Mouse (Mus musculus) limb, embryonic 14.5 days (tissue): ENCODE results near the gene Igfbp5. TPM values are rescaled to one million over a fixed set of nuclear protein-coding genes. Genes with fewer than 3 reads are reported as not detected.
A peak's percentile ranks its signal among the peaks of the same experiment; 100 is the strongest.

ENCODE experiments used
- ATAC-seq: fragments of 200-750 bp; cut with Nextera tagmentation; 2 replicates; pipeline ENCODE4 v1.8.0; 2017; ENCODE audit warnings: low read depth, moderate number of reproducible peaks, moderate TSS enrichment; ENCODE audit not compliant: low FRiP score
- DNase-seq: peaks from one replicate; pipeline ENCODE4 v3.0.0-alpha.2; 2015; ENCODE audit warnings: low spot score
- H3K27ac ChIP-seq: fragments of 300-500 bp; sonication (generic); replicated peaks from 2 replicates; pipeline ENCODE4 v1.5.1; 2014; ENCODE audit warnings: low read depth, mild to moderate bottlenecking, low read length, moderate library complexity, mixed read lengths
- H3K27me3 ChIP-seq: fragments of 300-500 bp; sonication (generic); 2 replicates; pipeline ENCODE4 v1.6.1; 2014; ENCODE audit warnings: low read length, mixed read lengths; ENCODE audit not compliant: control insufficient read depth, insufficient read depth
- H3K36me3 ChIP-seq: fragments of 300-500 bp; sonication (generic); 2 replicates; pipeline ENCODE4 v1.6.1; 2014; ENCODE audit warnings: mild to moderate bottlenecking, low read length, moderate library complexity, mixed read lengths; ENCODE audit not compliant: control insufficient read depth, insufficient read depth
- H3K4me1 ChIP-seq: fragments of 300-500 bp; sonication (generic); 2 replicates; pipeline ENCODE4 v1.6.1; 2014; ENCODE audit warnings: antibody characterized with exemption, low read length, mixed read lengths; ENCODE audit not compliant: control insufficient read depth, insufficient read depth
- H3K4me2 ChIP-seq: fragments of 300-500 bp; sonication (generic); replicated peaks from 2 replicates; pipeline ENCODE4 v1.6.1; 2014; ENCODE audit warnings: low read depth, mild to moderate bottlenecking, low read length, moderate library complexity; ENCODE audit not compliant: severe bottlenecking
- H3K4me3 ChIP-seq: fragments of 300-500 bp; sonication (generic); replicated peaks from 2 replicates; pipeline ENCODE4 v1.5.1; 2014; ENCODE audit warnings: low read length
- H3K9ac ChIP-seq: fragments of 300-500 bp; sonication (generic); 2 replicates; pipeline ENCODE4 v1.6.1; 2014; ENCODE audit warnings: mild to moderate bottlenecking, low read depth, low read length, moderate library complexity; ENCODE audit not compliant: severe bottlenecking
- H3K9me3 ChIP-seq: fragments of 300-500 bp; sonication (generic); 2 replicates; pipeline ENCODE4 v1.6.1; 2016; ENCODE audit warnings: low read length; ENCODE audit not compliant: control insufficient read depth
- POLR2A ChIP-seq: fragments of 200-500 bp; IDR thresholded peaks from 2 replicates; pipeline ENCODE4 v1.8.0; 2012; ENCODE audit warnings: inconsistent platforms, mild to moderate bottlenecking, moderate library complexity, borderline replicate concordance; ENCODE audit not compliant: insufficient read depth, insufficient read length; ENCODE audit errors: extremely low read depth
- WGBS: fragments of 180-500 bp; shearing (Covaris S2); extraction: QIAGEN DNeasy Blood & Tissue Kit; methylation state at CpG from one replicate; pipeline ENCODE4 v1.1.7; 2014; 5-methylcytosine and 5-hydroxymethylcytosine counted together
- polyA plus RNA-seq, 2 experiments: library from polyadenylated mRNA; depleted of rRNA in 1 of 2; stranded (reverse) in 1 of 2; unstranded in 1 of 2; fragments of >200 nt; fragmentation: Nextera tagmentation in 1 of 2; extraction: Ambion mirVana in 1 of 2; gene quantifications; 2 replicates each; pipeline versions ENCODE4 v1.2.1 to v1.2.3; 2012 to 2014

Gene Igfbp5
- polyA plus RNA-seq, 2 experiments, result 114 to 333 TPM

DNA sequence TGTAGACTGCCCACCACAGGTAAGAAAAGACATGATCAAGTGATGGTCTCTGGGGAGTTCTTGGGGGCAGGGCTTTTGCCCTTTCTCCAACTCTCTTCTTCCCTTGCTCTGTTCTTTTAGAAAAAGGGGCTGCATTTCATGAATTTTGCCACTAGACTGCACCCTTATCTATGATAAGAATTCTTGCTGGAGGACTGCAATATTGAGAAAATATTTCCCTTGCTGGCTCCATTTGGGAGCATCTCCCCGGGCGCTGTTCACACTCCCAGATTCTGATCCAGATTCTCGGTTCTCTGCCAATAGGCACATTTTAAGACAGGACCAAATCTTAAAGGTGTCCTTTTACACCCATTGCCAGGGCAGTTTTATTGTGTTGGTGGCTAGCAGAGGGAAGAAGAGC is 1.4 kb upstream of the Igfbp5 start:
- Histone ChIP-seq H3K9ac (no peak overlapping the region), H3K9me3 (no peaks in the 10 kb centered on the region), H3K4me2 (no peak overlapping the region), H3K27me3 (no peaks in the 10 kb centered on the region), H3K4me1 (peaks cover 22% of the 10 kb centered on the region; the same call in 1 of the 2 replicates), H3K4me3 (no peak overlapping the region), H3K36me3 (no peaks in the 10 kb centered on the region), H3K27ac (no peak overlapping the region)
- no peak for DNase-seq
- 30% methylated on average over 3 of the region's 3 CpGs for WGBS
- TF ChIP-seq POLR2A, result no peak
- ATAC-seq, result no peak

DNA sequence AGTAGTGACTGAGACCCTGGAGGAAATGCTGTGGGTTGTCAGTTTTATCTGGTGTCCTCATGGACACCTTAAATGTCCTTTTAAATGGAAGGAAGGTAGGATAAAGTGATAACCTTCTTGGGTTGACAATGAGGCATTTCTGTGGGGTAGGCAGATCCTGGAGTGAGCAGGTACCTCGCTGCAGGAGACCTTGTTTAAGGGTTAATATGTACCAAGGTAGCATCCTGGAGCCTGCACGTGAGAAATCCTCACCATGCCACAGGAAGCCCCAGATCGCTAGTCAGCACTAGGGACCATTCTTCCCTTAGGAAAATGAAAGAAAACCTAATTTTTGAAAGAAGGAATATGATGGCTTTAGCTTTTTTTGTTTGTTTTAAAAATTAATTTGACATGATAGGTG is 1.0 kb upstream of the Igfbp5 start:
- 4% methylated on average over 3 of the region's 3 CpGs for WGBS
- H3K4me1 ChIP-seq, result peaks cover 25% of the 10 kb centered on the region
- no peaks in the 10 kb centered on the region for H3K36me3 ChIP-seq
- no peak for TF ChIP-seq POLR2A
- H3K4me3 ChIP-seq, result no peak overlapping the region
- DNase-seq (no peak), ATAC-seq (no peak)
- H3K27ac ChIP-seq, result no peak overlapping the region
- no peak overlapping the region for H3K9ac ChIP-seq
- no peaks in the 10 kb centered on the region for H3K9me3 ChIP-seq
- H3K4me2 ChIP-seq, result peak overlapping the region; percentile 75
- H3K27me3 ChIP-seq, result no peaks in the 10 kb centered on the region

DNA sequence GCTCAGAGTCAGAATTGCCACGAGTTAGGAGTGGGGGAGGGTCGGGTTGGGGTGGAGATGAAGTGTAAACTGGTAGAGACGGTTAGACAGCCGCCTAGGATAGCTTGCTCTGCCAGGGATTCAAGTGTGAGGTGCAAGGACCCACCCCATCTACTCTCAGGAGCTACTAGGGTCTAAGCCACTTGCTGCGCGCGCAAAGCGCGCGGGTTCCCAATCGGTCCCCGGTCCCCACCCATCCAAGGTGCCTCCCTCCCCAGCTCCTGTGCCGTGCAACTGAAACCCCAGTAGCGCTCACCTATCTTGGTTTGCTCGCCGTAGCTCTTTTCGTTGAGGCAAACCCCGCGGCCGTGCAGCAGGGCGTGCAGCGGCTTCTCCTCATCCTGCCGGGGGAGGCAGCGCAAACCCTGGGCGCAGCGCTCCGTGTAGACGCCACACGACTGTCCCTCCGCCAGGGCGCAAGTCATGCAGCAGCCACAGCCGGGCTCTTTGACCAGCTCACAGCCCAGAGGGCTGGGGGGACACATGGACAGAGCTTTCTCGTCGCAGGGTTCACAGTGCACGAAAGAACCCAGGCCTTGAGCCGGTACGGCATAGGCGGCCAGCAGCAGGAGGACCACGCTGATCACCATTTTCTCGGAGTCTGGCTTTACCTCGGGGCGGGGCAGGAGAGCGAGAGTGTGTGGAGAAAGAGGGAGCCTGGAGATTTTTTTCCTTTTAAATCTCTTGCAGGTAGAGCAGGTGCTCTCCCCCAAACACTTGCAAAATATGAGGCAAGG is 985 bp downstream of the Igfbp5 start:
- Histone ChIP-seq H3K4me3 (peak overlapping the region; percentile 65), H3K4me1 (peaks cover 36% of the 10 kb centered on the region), H3K9ac (peak overlapping the region; percentile 85), H3K9me3 (no peaks in the 10 kb centered on the region), H3K36me3 (peaks cover 3% of the 10 kb centered on the region; the same call in 1 of the 2 replicates), H3K4me2 (peak overlapping the region; percentile 75), H3K27me3 (no peaks in the 10 kb centered on the region), H3K27ac (peak overlapping the region; percentile 87)
- 0 out of 2 replicates have a peak, but pooled peaks have one; percentile 22 for TF ChIP-seq POLR2A
- no peak for ATAC-seq
- DNase-seq, result no peak
- whole genome bisulfite sequencing, result under 1% methylated on average over 43 of the region's 43 CpGs

GRCm38 (mm10) chr1:72873078-72873477 is 1.6 kb downstream of the Igfbp5 start:
- Histone ChIP-seq H3K4me1 (peaks cover 33% of the 10 kb centered on the region), H3K27me3 (no peaks in the 10 kb centered on the region), H3K9me3 (no peaks in the 10 kb centered on the region), H3K36me3 (peaks cover 4% of the 10 kb centered on the region; the same call in 1 of the 2 replicates), H3K9ac (peak overlapping the region; percentile 85), H3K4me2 (peak overlapping the region; percentile 75), H3K27ac (peak overlapping the region; percentile 87), H3K4me3 (peak overlapping the region; percentile 65)
- TF ChIP-seq POLR2A, result no peak
- WGBS, result 1% methylated on average over 16 of the region's 16 CpGs
- DNase-seq (no peak), ATAC-seq (no peak)

GRCm38 (mm10) chr1:72872521-72872920 is 2.2 kb downstream of the Igfbp5 start:
- H3K4me1 ChIP-seq, result peaks cover 33% of the 10 kb centered on the region
- H3K27me3 ChIP-seq, result no peaks in the 10 kb centered on the region
- no peaks in the 10 kb centered on the region for H3K9me3 ChIP-seq

More at GRCm38 (mm10) chr1:72872521-72872920, 2.2 kb downstream of the Igfbp5 start:
- H3K4me3 ChIP-seq, result peak overlapping the region; percentile 65
- WGBS, result 0% methylated on average over 8 of the region's 8 CpGs
- H3K27ac ChIP-seq, result no peak overlapping the region; the same call in 1 of the 2 replicates
- DNase-seq (peak; percentile 91), ATAC-seq (peak; percentile 54)
- H3K9ac ChIP-seq, result peak overlapping the region; percentile 85
- H3K4me2 ChIP-seq, result peak overlapping the region; percentile 75
- no peak for TF ChIP-seq POLR2A
- H3K36me3 ChIP-seq, result peaks cover 7% of the 10 kb centered on the region; the same call in 1 of the 2 replicates
